Mouse (Mus musculus) liver, postnatal 0 days (tissue): Measurements from ENCODE around the gene Amh. TPM values are rescaled to one million over a fixed set of nuclear protein-coding genes. Genes with fewer than 3 reads are reported as not detected.

Experiments used
- ATAC-seq: fragments of 200-750 bp; cut with Nextera tagmentation; 2 replicates; pipeline ENCODE4 v1.8.0; 2017; ENCODE audit warnings: mild to moderate bottlenecking, moderate library complexity
- DNase-seq: peaks from one replicate; pipeline ENCODE4 v3.0.0-alpha.2; 2016
- H3K27ac ChIP-seq: fragments of 300-500 bp; sonication (generic); 2 replicates; pipeline ENCODE4 v1.5.1; 2014; ENCODE audit warnings: antibody characterized with exemption, moderate library complexity, mild to moderate bottlenecking, low read depth
- H3K27me3 ChIP-seq: fragments of 300-500 bp; sonication (generic); 2 replicates; pipeline ENCODE4 v1.6.1; 2014; ENCODE audit warnings: low read length, control low read depth, mixed read lengths; ENCODE audit not compliant: insufficient read depth
- H3K36me3 ChIP-seq: fragments of 300-500 bp; sonication (generic); replicated peaks from 2 replicates; pipeline ENCODE4 v1.6.1; 2014; ENCODE audit warnings: mild to moderate bottlenecking, control low read depth, low read length, moderate library complexity, mixed read lengths; ENCODE audit not compliant: insufficient read depth
- H3K4me1 ChIP-seq: fragments of 300-500 bp; sonication (generic); 2 replicates; pipeline ENCODE4 v1.6.1; 2014; ENCODE audit warnings: antibody characterized with exemption, mild to moderate bottlenecking, control low read depth; ENCODE audit not compliant: insufficient read depth
- H3K4me2 ChIP-seq: fragments of 300-500 bp; sonication (generic); 2 replicates; pipeline ENCODE4 v1.6.1; 2014; ENCODE audit warnings: low read depth, mild to moderate bottlenecking, low read length, moderate library complexity, mixed read lengths
- H3K4me3 ChIP-seq: fragments of 300-500 bp; sonication (generic); 2 replicates; pipeline ENCODE4 v1.5.1; 2014; ENCODE audit warnings: low read depth, low read length
- H3K9ac ChIP-seq: fragments of 300-500 bp; sonication (generic); replicated peaks from 2 replicates; pipeline ENCODE4 v1.6.1; 2014; ENCODE audit warnings: mild to moderate bottlenecking, moderate library complexity
- H3K9me3 ChIP-seq: fragments of 300-500 bp; sonication (generic); 2 replicates; pipeline ENCODE4 v1.6.1; 2016; ENCODE audit warnings: mild to moderate bottlenecking, control low read depth, low read length, mixed read lengths
- CTCF ChIP-seq: sonication (generic); IDR thresholded peaks from 2 replicates; pipeline ENCODE4 v1.5.1; 2016; ENCODE audit warnings: antibody characterized with exemption, low read depth
- EP300 ChIP-seq: IDR thresholded peaks from 2 replicates; pipeline ENCODE4 v1.6.1; 2016; ENCODE audit warnings: antibody characterized with exemption, low read depth, mild to moderate bottlenecking
- WGBS: fragments of 180-500 bp; shearing (Covaris S2); extraction: QIAGEN DNeasy Blood & Tissue Kit; methylation state at CpG from one replicate; pipeline ENCODE4 v1.1.7; 2014; ENCODE audit not compliant: insufficient replicate concordance; 5-methylcytosine and 5-hydroxymethylcytosine counted together
- polyA plus RNA-seq: library from polyadenylated mRNA; unstranded; fragments of >200 nt; fragmentation: Nextera tagmentation; extraction: Ambion mirVana; gene quantifications from 2 replicates; pipeline ENCODE4 v1.2.1, GENCODE M21; 2015

Amh gene
- 0.06 TPM in 1 of 2 replicates, not detected in the other for polyA plus RNA-seq

DNA sequence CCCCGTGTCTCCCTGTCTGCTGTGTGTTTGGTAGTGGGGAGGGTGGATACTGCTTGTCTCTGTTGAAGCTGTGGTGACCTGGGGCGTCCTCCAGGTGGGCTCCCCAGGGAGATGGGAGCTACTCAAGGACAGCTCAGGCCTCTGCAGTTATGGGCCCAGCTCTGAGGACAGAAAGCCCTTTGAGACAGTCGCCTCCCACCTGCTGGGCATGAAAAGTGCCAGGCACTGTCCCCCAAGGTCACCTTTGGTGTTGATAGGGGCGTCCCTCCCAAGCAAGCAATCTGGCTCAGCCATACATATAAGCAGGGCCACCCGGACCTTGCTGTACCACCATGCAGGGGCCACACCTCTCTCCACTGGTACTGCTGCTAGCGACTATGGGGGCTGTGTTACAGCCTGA is at the start of gene Amh:
TSS of gene Amh (plus strand) at position 328 of the 400 bp plus-strand sequence.
- Histone ChIP-seq H3K4me2 (no peak within 1 kb of the TSS), H3K9ac (no peak within 1 kb of the TSS), H3K4me3 (no peak within 1 kb of the TSS), H3K27me3 (peaks cover 25% of the 10 kb centered on the region), H3K4me1 (peaks cover 33% of the 10 kb centered on the region), H3K27ac (no peak within 1 kb of the TSS), H3K9me3 (no peaks in the 10 kb centered on the region), H3K36me3 (peaks cover 48% of the 10 kb centered on the region)
- WGBS: 67% methylated on average over 6 of the region's 6 CpGs
- DNase-seq (no peak), ATAC-seq (no peak)
- TF ChIP-seq CTCF: no peak

DNA sequence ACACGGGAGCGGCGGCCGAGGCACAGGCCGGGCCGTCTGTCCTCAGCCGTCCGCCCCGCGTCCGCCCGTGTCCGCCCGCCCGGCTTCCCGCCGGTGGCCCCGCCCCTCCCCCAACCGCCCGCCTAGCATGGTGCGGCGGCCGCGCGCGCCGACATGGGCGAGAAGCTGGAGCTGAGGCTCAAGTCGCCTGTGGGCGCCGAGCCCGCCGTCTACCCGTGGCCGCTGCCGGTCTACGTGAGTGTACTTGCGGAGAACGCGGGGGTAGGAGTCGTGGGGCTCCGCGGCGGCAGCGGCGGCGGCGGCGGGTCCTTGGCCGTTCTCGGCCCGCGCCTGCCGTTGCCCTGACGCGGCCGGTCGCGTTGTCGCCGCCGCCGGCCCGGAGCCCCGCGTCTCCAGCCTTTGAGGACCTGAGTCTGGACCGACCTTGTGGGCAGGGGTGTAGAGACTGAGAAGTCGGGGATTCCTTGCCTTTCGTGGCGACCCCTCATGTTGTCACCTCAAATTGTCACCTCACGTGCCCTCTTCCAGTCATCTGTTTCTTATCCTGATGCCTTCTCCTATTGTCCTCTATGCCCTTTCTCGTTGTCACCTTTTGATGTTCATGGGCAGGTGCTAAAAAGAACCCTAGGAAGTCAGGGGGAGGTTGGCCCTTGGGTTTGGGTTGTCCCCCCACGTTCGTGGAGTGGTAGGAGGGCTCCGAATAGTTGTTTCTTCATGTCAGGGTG is 49.6 kb upstream of the Amh start:
- Histone ChIP-seq H3K36me3 (no peaks in the 10 kb centered on the region), H3K4me2 (peak overlapping the region; percentile 91), H3K4me1 (peaks cover 57% of the 10 kb centered on the region), H3K4me3 (peak overlapping the region; percentile 99), H3K9me3 (no peaks in the 10 kb centered on the region), H3K27me3 (no peaks in the 10 kb centered on the region), H3K9ac (peak overlapping the region; percentile 98), H3K27ac (peak overlapping the region; percentile 91)
- DNase-seq (no peak), ATAC-seq (peak; percentile 48)
- TF ChIP-seq CTCF (no peak), EP300 (no peak)
- WGBS: under 1% methylated on average over 34 of the region's 75 CpGs

DNA sequence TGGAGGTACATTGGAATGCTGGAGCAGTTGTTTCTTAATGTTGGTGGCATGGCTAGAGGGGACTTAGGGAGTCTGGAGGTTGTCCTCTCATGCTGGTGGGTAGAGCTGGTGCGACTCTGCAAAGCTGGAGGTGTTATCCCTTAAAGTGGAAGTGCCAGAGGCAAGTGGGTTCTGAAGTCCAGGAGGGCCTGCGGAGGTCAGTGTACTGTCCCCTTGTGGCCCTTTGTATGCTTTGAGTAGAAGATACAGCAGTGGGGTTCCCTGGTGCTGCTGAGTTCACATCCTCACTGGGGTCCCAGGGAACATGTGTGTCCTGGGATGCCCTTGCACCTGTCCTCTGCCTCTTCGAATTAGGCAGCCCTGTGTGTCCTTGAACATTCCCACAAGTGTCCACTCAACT is 48.9 kb upstream of the Amh start:
- Histone ChIP-seq H3K4me1 (peaks cover 61% of the 10 kb centered on the region), H3K4me2 (peak overlapping the region; percentile 91), H3K9me3 (no peaks in the 10 kb centered on the region), H3K9ac (peak overlapping the region; percentile 98), H3K27ac (peak overlapping the region; percentile 91; the same call in 1 of the 2 replicates), H3K36me3 (no peaks in the 10 kb centered on the region), H3K4me3 (peak overlapping the region; percentile 99), H3K27me3 (no peaks in the 10 kb centered on the region)
- DNase-seq (peak; percentile 28), ATAC-seq (no peak)
- WGBS: 24% methylated on average over 3 of the region's 3 CpGs
- TF ChIP-seq CTCF: peak; percentile 45; the same call in 1 of the 2 replicates
- no peak for TF ChIP-seq EP300

DNA sequence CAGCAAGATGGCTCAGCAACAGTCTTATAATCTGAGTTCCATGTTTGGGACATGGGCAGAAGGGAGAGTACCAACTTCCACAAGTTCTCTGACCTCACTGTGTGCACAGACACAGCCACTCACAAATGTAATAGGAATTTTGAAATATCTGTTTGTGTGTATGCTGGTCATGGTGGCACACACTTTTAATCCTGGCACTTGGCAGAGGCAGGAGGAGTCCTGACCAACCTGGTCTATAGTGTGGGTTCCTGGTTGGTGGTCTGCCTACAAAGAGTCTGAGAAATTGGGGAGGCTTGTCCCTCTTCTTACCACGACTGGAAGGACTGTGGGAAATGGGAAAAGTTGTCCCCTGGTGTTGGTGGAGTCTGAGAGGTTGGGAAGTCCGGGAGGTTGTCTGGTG is 48.5 kb upstream of the Amh start:
- H3K4me1 ChIP-seq: peaks cover 60% of the 10 kb centered on the region
- H3K4me3 ChIP-seq: peak overlapping the region; percentile 99
- 62% methylated on average over 2 of the region's 2 CpGs for WGBS
- no peak for ATAC-seq
- H3K4me2 ChIP-seq: peak overlapping the region; percentile 91
- no peak for TF ChIP-seq EP300
- no peak for TF ChIP-seq CTCF
- DNase-seq: no peak
- no peak overlapping the region for H3K27ac ChIP-seq
- H3K27me3 ChIP-seq: no peaks in the 10 kb centered on the region
- peak overlapping the region; percentile 98 for H3K9ac ChIP-seq
- H3K9me3 ChIP-seq: no peaks in the 10 kb centered on the region
- no peaks in the 10 kb centered on the region for H3K36me3 ChIP-seq

DNA sequence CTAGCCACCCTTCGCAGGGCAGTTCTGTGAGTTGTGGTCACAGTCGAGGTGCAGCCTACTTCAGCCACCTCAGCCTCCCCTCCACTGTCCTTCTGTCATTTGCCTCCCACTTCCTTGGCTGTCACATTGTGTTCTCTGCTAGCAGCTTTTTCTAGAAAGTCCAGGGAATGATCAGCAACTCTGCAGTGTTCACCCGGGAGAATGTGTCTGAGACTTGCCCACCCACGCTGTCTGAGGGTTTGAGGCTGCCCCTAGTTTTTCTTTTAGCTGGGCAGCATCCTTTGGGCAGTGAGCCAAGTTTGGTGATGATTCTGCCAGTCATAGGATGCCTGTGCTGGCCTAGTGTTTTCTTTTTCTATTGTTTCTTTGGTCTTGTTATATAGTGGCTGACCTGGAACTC is 48.1 kb upstream of the Amh start:
- H3K36me3 ChIP-seq: no peaks in the 10 kb centered on the region
- H3K4me1 ChIP-seq: peaks cover 60% of the 10 kb centered on the region
- no peaks in the 10 kb centered on the region for H3K27me3 ChIP-seq
- H3K9ac ChIP-seq: 0 out of 2 replicates have a peak overlapping the region, but pooled peaks have one; percentile 1
- no peaks in the 10 kb centered on the region for H3K9me3 ChIP-seq
- H3K4me2 ChIP-seq: peak overlapping the region; percentile 91
- WGBS: 67% methylated on average over 4 of the region's 4 CpGs
- H3K4me3 ChIP-seq: peak overlapping the region; percentile 99; the same call in 1 of the 2 replicates
- 0 out of 2 replicates have a peak overlapping the region, but pooled peaks have one; percentile 2 for H3K27ac ChIP-seq
- DNase-seq (no peak), ATAC-seq (no peak)
- TF ChIP-seq EP300 (no peak), CTCF (no peak)

DNA sequence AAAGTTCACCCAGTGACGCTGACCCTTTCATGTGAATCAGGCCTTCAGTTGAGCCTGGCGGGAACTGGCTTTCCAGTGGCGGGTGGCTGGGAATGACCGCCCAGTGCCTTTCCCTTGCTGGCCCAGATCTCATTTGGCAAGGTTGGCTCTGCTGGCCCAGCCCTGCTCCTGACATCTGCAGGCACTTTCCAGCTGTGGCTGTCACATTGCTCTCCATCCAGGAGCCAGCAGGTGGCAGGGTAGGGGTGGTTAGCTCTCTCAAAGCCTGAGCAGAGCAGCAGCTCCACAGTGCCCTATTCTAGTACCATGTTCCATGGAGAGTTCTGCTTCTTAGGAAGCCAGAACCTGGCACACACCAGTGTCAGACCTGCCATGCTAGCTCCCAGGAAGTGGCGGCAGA is 47.3 kb upstream of the Amh start:
- peak overlapping the region; percentile 91 for H3K4me2 ChIP-seq
- H3K9me3 ChIP-seq: no peaks in the 10 kb centered on the region
- peaks cover 55% of the 10 kb centered on the region for H3K4me1 ChIP-seq
- WGBS: 42% methylated on average over 5 of the region's 5 CpGs
- H3K27ac ChIP-seq: no peak overlapping the region
- TF ChIP-seq CTCF (peak; percentile 87), EP300 (no peak)
- H3K36me3 ChIP-seq: no peaks in the 10 kb centered on the region
- no peak overlapping the region for H3K9ac ChIP-seq
- ATAC-seq (peak; percentile 54), DNase-seq (peak; percentile 84)
- H3K4me3 ChIP-seq: no peak overlapping the region
- no peaks in the 10 kb centered on the region for H3K27me3 ChIP-seq
